Mouse (Mus musculus) myocyte (in vitro differentiated cells): Measurements from ENCODE around the gene Akr1b8.
A peak's percentile ranks its signal among the peaks of the same experiment; 100 is the strongest.
"Not testable (repeated sequence)": the region's sequence is repeated elsewhere in the genome, so short reads cannot be mapped to it uniquely, and the experiment has no call there.

ENCODE experiments used
- E2F4 ChIP-seq: IDR thresholded peaks from one replicate; pipeline ENCODE4 v1.6.1; 2011; ENCODE audit warnings: mild to moderate bottlenecking, control low read depth, moderate library complexity; ENCODE audit not compliant: insufficient read depth
- MYOG ChIP-seq, 3 experiments: IDR thresholded peaks; one replicate each; pipeline ENCODE4 v1.6.1; 2011; ENCODE audit warnings: control low read depth in 2 of 3, low read depth in 2 of 3, mild to moderate bottlenecking in 2 of 3; ENCODE audit not compliant: insufficient read length in 2 of 3, control insufficient read depth in 1 of 3, insufficient read depth in 1 of 3
- POLR2A ChIP-seq: IDR thresholded peaks from one replicate; pipeline ENCODE4 v1.6.1; 2011; ENCODE audit warnings: low read depth, mild to moderate bottlenecking, control low read depth, moderate library complexity; ENCODE audit not compliant: insufficient read length
- POLR2AphosphoS2 ChIP-seq: IDR thresholded peaks from one replicate; pipeline ENCODE4 v1.6.1; 2011; ENCODE audit warnings: low read depth, control low read depth; ENCODE audit not compliant: insufficient read length
- TCF12 ChIP-seq: IDR thresholded peaks from one replicate; pipeline ENCODE4 v1.6.1; 2011; ENCODE audit warnings: mild to moderate bottlenecking, control low read depth; ENCODE audit not compliant: poor library complexity, insufficient read depth, severe bottlenecking
- USF1 ChIP-seq: IDR thresholded peaks from one replicate; pipeline ENCODE4 v1.6.1; 2011; ENCODE audit warnings: low read depth, mild to moderate bottlenecking, control low read depth, moderate library complexity

DNA sequence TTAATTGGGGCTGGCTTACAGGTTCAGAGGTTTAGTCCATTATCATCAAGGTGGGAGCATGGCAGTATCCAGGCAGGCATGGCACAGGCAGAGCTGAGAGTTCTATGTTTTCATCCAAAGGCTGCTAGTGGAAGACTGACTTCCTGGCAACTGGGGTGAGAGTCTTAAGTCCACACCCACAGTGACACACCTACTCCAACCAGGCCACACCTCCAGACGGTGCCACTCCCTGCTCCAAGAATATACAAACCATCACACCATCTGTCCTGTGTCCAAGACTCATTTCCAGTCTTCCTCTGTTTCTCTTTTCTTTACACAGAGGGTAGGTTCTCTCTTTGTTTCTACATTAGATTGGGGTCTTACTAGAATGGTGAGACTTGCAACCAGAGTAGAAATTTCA lies 59.5 kb downstream of the Akr1b8 start:
- not testable (repeated sequence) for TF ChIP-seq E2F4; MYOG (IDR thresholded peaks at IDR 0.05; ENCODE audit: control insufficient read depth in 1 of 3, insufficient read depth in 1 of 3, insufficient read length in 2 of 3, low read depth in 2 of 3); POLR2AphosphoS2; TCF12; USF1
- peak; percentile 14 for TF ChIP-seq POLR2A
